Mouse (Mus musculus): ENCODE data around the gene Dcbld2. TPM values are rescaled to one million over a fixed set of nuclear protein-coding genes. Genes with fewer than 3 reads are reported as not detected.

Gene Dcbld2
- polyA plus RNA-seq, 1 experiment from 2014 or later, result 4.4 TPM

DNA sequence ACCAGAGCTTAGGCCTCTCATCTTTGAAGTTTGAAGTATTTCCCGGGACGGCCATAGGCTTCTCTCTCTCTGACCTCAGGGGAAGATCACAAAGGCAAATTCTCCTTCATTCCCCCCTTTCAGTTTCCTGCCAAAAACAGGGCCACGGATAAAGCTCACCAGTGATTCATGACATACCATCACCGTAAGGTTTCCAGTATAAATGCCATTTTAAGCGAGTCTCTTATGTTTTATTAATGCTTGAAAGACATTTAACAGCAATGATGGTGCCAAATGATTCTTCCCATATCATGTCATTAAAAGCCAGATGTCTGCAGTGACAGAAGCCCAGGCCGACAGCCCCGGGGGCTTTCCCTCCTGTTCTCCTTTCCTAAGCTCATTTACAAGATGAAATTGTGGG lies 3.6 kb upstream of the Dcbld2 start:
- 61% methylated on average over 7 of the region's 7 CpGs for WGBS
- no peak for ATAC-seq

DNA sequence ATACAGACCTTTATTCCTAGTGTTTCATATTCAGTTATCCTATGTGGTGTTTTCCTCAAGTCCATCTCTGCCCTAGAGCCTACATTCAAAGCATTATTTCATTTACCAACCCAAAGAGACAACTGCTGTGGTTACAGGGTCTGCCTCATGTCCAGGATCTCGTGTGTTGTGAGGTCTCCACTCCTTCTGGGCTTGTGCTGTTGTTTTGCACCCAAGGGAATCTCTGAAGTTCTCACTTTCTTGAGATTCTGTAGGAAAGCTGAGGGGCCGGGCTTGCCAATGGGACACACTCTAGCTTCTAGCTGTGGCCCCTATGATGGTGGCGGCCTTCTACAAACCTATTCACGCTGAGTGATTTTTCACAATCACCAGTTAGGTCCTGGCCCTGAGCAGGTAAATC lies 3.0 kb upstream of the Dcbld2 start:
- Histone ChIP-seq H3K27ac (ENCODE audit: low read length) (no peak overlapping the region), H3K27me3 (replicated peaks; ENCODE audit: control insufficient read depth, insufficient read depth, low read length) (no peaks in the 10 kb centered on the region), H3K4me2 (ENCODE audit: low read length) (no peak overlapping the region), H3K9ac (replicated peaks; ENCODE audit: low read depth, low read length) (no peak overlapping the region), H3K4me3 (replicated peaks; ENCODE audit: low read length) (no peak overlapping the region), H3K4me1 (replicated peaks; ENCODE audit: control insufficient read depth, insufficient read depth, low read length) (peaks cover 7% of the 10 kb centered on the region), H3K36me3 (ENCODE audit: control insufficient read depth, insufficient read depth) (no peaks in the 10 kb centered on the region), H3K9me3 (ENCODE audit: control insufficient read depth, low read length) (no peaks in the 10 kb centered on the region)
- 84% methylated on average over 4 of the region's 4 CpGs for WGBS
- no peak for ATAC-seq

More for the DNA sequence above, 3.6 kb upstream of the Dcbld2 start:
- peaks cover 5% of the 10 kb centered on the region for H3K4me1 ChIP-seq (replicated peaks; ENCODE audit: control insufficient read depth, insufficient read depth, low read length)
- no peak overlapping the region for H3K4me3 ChIP-seq (replicated peaks; ENCODE audit: low read length)
- no peak overlapping the region for H3K9ac ChIP-seq (replicated peaks; ENCODE audit: low read depth, low read length)
- no peaks in the 10 kb centered on the region for H3K36me3 ChIP-seq (ENCODE audit: control insufficient read depth, insufficient read depth)
- H3K4me2 ChIP-seq (ENCODE audit: low read length), result no peak overlapping the region
- no peak overlapping the region for H3K27ac ChIP-seq (ENCODE audit: low read length)
- no peaks in the 10 kb centered on the region for H3K9me3 ChIP-seq (ENCODE audit: control insufficient read depth, low read length)
- no peaks in the 10 kb centered on the region for H3K27me3 ChIP-seq (replicated peaks; ENCODE audit: control insufficient read depth, insufficient read depth, low read length)

DNA sequence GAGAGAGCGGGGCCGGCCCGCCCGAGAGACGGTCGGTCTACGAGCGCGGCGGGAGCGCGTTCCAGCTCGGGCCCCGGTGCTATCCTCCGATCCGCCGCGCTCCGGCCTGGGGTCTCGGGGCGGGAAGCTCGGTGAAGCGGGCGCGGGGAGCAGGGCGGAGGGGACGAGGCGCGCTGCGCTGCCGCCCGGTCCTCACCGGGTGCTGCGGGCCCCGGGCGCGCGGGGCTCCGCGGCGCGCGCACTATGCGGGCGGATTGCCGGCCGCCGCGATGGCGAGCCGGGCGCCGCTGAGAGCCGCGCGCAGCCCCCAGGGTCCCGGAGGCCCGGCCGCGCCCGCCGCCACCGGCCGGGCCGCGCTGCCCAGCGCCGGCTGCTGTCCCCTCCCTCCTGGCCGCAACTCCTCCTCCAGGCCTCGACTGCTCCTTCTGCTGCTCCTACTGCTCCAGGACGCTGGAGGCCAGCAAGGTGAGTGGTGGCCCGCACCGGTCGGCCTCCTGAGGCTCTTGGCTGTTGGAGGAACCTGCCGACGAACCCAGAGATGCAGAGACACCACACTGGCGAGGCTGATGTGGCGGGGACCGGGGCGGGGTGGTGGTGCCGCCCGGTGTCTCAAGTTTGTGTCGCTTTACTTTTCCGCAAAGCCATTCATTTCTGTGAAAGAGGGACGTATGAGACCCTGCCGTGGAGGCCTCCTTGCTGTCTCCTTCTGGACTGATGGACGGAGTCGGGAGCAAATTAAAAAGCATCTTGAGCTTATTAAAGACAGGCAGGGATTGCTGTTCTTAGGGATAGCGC lies 441 bp downstream of the Dcbld2 start:
- Histone ChIP-seq H3K9ac (replicated peaks; ENCODE audit: low read depth, low read length) (peak overlapping the region; percentile 87), H3K4me1 (replicated peaks; ENCODE audit: control insufficient read depth, insufficient read depth, low read length) (peaks cover 7% of the 10 kb centered on the region), H3K36me3 (ENCODE audit: control insufficient read depth, insufficient read depth) (no peaks in the 10 kb centered on the region), H3K27ac (ENCODE audit: low read length) (peak overlapping the region; percentile 82), H3K27me3 (replicated peaks; ENCODE audit: control insufficient read depth, insufficient read depth, low read length) (no peaks in the 10 kb centered on the region), H3K4me2 (ENCODE audit: low read length) (peak overlapping the region; percentile 60), H3K9me3 (ENCODE audit: control insufficient read depth, low read length) (no peaks in the 10 kb centered on the region), H3K4me3 (replicated peaks; ENCODE audit: low read length) (peak overlapping the region; percentile 99)
- ATAC-seq, result peak; percentile 72
- under 1% methylated on average over 48 of the region's 89 CpGs for WGBS

DNA sequence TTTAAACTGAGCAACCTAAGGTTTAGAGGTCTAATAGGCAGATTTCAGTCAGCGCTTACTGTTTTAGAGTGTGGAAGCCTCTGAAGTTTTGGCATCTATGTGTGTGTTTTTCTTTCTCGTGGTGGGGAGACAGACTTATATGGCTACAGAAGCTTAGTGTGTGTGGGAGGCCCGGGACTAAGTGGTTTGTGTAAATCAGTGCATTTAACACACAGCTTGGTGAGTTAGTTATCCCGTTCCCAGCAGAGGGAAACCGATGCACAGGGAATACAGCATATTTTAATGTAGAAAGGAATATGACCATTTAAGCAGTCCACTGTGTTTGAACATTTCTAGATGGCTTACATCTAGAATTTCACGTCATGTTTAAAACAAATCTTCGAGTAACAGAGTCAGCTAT lies 1.6 kb downstream of the Dcbld2 start:
- ATAC-seq, result no peak
- Histone ChIP-seq H3K4me2 (ENCODE audit: low read length) (peak overlapping the region; percentile 60), H3K27ac (ENCODE audit: low read length) (no peak overlapping the region), H3K27me3 (replicated peaks; ENCODE audit: control insufficient read depth, insufficient read depth, low read length) (no peaks in the 10 kb centered on the region), H3K9me3 (ENCODE audit: control insufficient read depth, low read length) (no peaks in the 10 kb centered on the region), H3K36me3 (ENCODE audit: control insufficient read depth, insufficient read depth) (no peaks in the 10 kb centered on the region), H3K9ac (replicated peaks; ENCODE audit: low read depth, low read length) (no peak overlapping the region), H3K4me1 (replicated peaks; ENCODE audit: control insufficient read depth, insufficient read depth, low read length) (peaks cover 7% of the 10 kb centered on the region), H3K4me3 (replicated peaks; ENCODE audit: low read length) (peak overlapping the region; percentile 99)
- WGBS, result 39% methylated on average over 7 of the region's 7 CpGs

DNA sequence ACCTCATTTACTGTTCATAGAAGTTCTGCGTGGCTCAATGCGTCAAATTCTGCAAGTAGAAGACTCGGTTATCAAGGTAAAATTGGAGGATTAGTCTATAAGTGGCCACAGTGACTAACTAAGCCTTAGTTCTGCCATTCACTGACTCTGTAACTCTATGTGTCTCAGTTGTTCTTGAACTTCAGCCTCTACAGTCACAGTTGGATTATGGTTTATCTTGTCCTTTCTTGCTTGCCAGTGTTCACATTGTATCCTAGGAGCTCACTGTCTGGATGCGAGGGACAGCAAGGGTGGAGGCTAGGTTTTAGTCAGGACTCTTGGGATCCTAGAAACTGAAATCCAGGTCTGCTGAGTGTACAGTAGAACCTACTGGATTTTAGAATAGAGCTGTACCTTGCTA lies 6.6 kb downstream of the Dcbld2 start:
- Histone ChIP-seq H3K9me3 (ENCODE audit: control insufficient read depth, low read length) (no peaks in the 10 kb centered on the region), H3K36me3 (ENCODE audit: control insufficient read depth, insufficient read depth) (no peaks in the 10 kb centered on the region), H3K4me3 (replicated peaks; ENCODE audit: low read length) (no peak overlapping the region), H3K9ac (replicated peaks; ENCODE audit: low read depth, low read length) (no peak overlapping the region), H3K4me1 (replicated peaks; ENCODE audit: control insufficient read depth, insufficient read depth, low read length) (peaks cover under 1% of the 10 kb centered on the region), H3K27me3 (replicated peaks; ENCODE audit: control insufficient read depth, insufficient read depth, low read length) (no peaks in the 10 kb centered on the region), H3K27ac (ENCODE audit: low read length) (no peak overlapping the region), H3K4me2 (ENCODE audit: low read length) (no peak overlapping the region)
- WGBS, result 91% methylated on average over 4 of the region's 4 CpGs
- ATAC-seq, result no peak

DNA sequence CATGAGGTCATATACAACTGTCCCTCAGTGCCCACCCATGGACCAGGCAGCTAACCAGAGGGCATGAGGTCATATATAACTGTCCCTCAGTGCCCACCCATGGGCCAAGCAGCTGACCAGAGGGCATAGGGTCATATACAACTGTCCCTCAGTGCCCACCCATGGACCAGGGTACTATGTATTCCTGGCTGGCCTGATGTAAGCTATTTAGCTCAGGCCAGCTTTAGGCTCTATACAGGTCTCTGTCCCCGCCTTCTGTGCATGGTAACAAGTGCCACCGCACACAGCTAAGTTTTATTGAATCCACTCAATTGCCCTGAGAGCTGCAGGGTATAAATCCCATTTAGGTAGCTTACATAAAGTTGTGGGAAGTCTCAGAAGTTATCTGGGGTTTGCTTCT lies 7.3 kb downstream of the Dcbld2 start:
- Histone ChIP-seq H3K4me3 (replicated peaks; ENCODE audit: low read length) (no peak overlapping the region), H3K27ac (ENCODE audit: low read length) (no peak overlapping the region), H3K9me3 (ENCODE audit: control insufficient read depth, low read length) (no peaks in the 10 kb centered on the region), H3K9ac (replicated peaks; ENCODE audit: low read depth, low read length) (no peak overlapping the region), H3K36me3 (ENCODE audit: control insufficient read depth, insufficient read depth) (no peaks in the 10 kb centered on the region), H3K27me3 (replicated peaks; ENCODE audit: control insufficient read depth, insufficient read depth, low read length) (no peaks in the 10 kb centered on the region), H3K4me2 (ENCODE audit: low read length) (no peak overlapping the region), H3K4me1 (replicated peaks; ENCODE audit: control insufficient read depth, insufficient read depth, low read length) (no peaks in the 10 kb centered on the region)
- 98% methylated on average over 2 of the region's 2 CpGs for WGBS
- no peak for ATAC-seq

DNA sequence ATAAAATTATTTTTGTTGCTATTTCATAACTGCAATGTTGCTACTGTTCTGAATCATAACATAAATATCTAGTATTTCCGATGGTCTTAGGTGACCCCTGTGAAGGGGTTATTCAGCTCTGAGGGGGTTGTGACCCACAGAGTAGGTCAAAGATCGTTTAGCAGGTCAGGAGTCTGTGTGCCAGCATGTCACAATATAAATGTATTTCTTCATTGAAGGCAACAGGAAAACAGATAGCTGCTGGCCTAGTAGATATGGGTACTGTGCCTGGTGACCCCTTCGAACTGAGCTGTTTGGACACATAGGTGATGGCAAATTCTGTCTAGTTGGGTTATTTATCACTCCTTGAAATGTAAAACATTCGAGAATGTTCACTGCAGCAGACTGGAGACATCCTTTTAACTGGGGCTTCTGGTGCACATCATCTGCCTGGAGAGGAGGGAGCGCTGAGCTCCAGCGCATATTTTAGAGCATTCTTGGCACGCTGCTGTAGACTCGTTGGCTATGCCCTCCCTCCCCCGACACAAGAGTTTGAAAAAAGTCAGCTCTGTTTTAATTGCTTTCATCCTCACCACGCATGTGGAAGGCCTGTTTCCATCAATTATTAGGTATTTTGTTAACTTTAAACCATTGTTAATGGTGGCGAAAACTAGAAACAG lies 13.6 kb downstream of the Dcbld2 start:
- Histone ChIP-seq H3K27ac (ENCODE audit: low read length) (no peak overlapping the region), H3K27me3 (replicated peaks; ENCODE audit: control insufficient read depth, insufficient read depth, low read length) (no peaks in the 10 kb centered on the region), H3K4me2 (ENCODE audit: low read length) (no peak overlapping the region), H3K9ac (replicated peaks; ENCODE audit: low read depth, low read length) (no peak overlapping the region), H3K9me3 (ENCODE audit: control insufficient read depth, low read length) (no peaks in the 10 kb centered on the region), H3K36me3 (ENCODE audit: control insufficient read depth, insufficient read depth) (no peaks in the 10 kb centered on the region), H3K4me1 (replicated peaks; ENCODE audit: control insufficient read depth, insufficient read depth, low read length) (peaks cover 5% of the 10 kb centered on the region), H3K4me3 (replicated peaks; ENCODE audit: low read length) (no peak overlapping the region)
- 39% methylated on average over 11 of the region's 11 CpGs for WGBS
- peak; percentile 85 for ATAC-seq

DNA sequence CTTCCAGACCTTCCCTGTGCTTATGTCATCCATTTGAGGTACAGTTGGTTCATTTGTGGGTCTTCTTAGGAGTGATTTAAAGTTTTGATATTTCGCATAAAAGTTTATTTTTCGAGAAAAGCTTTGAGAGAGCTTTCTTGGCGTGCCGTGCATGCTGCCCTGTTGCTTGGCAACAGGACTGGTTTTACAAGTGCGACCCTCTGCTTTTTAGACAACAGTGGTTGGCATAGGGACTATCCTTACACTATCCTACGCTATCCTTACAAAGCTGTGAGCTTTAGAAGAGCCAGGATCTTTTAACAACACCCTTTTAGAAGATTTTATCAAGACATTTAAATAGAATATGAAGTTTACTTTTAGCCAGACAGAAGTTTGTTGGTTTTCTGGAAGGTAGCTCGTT lies 22.0 kb downstream of the Dcbld2 start:
- H3K27me3 ChIP-seq (replicated peaks; ENCODE audit: control insufficient read depth, insufficient read depth, low read length), result no peaks in the 10 kb centered on the region
- H3K36me3 ChIP-seq (ENCODE audit: control insufficient read depth, insufficient read depth), result no peaks in the 10 kb centered on the region
- no peaks in the 10 kb centered on the region for H3K9me3 ChIP-seq (ENCODE audit: control insufficient read depth, low read length)
- no peak overlapping the region for H3K9ac ChIP-seq (replicated peaks; ENCODE audit: low read depth, low read length)
- no peak overlapping the region for H3K4me3 ChIP-seq (replicated peaks; ENCODE audit: low read length)
- 72% methylated on average over 7 of the region's 7 CpGs for WGBS
- H3K4me1 ChIP-seq (replicated peaks; ENCODE audit: control insufficient read depth, insufficient read depth, low read length), result no peaks in the 10 kb centered on the region
- H3K4me2 ChIP-seq (ENCODE audit: low read length), result no peak overlapping the region
- ATAC-seq, result no peak
- no peak overlapping the region for H3K27ac ChIP-seq (ENCODE audit: low read length)

DNA sequence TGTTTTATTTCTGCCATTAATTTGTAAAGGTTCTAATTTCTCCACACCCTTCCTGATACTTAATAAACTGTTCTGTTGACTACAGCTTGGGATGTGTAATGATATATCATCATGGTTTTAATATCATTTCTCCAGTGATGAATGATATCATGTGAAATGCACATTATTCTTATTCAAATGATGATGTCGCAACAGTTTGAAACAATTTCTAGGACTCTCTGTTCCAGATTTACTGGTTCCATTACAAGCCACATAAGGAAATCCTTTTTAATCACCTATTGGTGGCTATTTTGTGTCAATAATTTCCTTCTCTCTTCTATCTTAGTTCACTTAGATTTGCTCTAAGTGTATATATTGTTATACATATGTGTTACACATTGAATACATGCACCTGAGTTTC lies 24.1 kb downstream of the Dcbld2 start:
- Histone ChIP-seq H3K4me1 (replicated peaks; ENCODE audit: control insufficient read depth, insufficient read depth, low read length) (no peaks in the 10 kb centered on the region), H3K4me2 (ENCODE audit: low read length) (no peak overlapping the region), H3K36me3 (ENCODE audit: control insufficient read depth, insufficient read depth) (no peaks in the 10 kb centered on the region), H3K4me3 (replicated peaks; ENCODE audit: low read length) (no peak overlapping the region), H3K27ac (ENCODE audit: low read length) (no peak overlapping the region), H3K9ac (replicated peaks; ENCODE audit: low read depth, low read length) (no peak overlapping the region), H3K27me3 (replicated peaks; ENCODE audit: control insufficient read depth, insufficient read depth, low read length) (no peaks in the 10 kb centered on the region), H3K9me3 (ENCODE audit: control insufficient read depth, low read length) (no peaks in the 10 kb centered on the region)
- WGBS, result 89% methylated on average over 1 of the region's 1 CpGs
- no peak for ATAC-seq

All from forebrain, embryonic 16.5 days (tissue).